Mouse (Mus musculus): Measurements from ENCODE around the gene Zmynd19.

DNA sequence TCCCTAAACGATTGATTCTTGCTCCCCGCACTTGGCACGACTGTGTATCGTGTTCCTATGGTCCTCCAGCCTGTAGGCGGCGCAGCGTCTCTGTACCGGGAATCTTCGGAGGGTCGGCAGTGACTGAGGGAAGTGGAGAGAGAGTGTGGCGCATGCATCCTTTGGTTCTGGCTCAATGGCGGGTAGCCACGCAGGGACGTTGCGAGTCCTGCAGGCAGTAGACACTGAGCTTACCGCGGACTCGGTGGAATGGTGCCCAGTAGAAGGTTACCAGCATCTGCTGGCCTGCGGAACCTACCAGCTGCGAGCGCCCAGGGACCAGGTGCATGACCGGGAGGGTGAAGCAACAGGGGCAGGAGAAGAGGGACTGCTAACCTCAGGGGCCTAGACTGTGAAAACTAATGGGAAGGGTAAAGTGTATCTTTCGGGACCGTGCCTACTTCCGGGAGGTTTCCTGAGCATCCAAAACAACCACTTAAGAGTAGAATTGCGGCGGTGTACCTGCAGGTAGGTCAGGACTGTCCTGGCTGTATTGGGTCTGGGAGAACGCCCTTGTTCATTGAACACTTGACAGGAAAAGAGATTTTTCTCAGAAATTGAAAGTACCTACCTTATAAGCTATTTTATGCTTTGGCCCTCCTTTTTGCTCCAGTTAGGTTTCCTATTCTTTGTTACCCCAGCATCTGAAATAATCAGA is 12.9 kb downstream of the Zmynd19 start, which contains the start of gene Dph7:
- TF ChIP-seq CTCF (IDR thresholded peaks at IDR 0.05 in 2 of 3, conservative IDR thresholded peaks at IDR 0.05 in 1 of 3; ENCODE audit: control insufficient read depth in 1 of 3, insufficient read depth in 1 of 3, low read depth in 2 of 3, low read length in 3 of 3, poor library complexity in 1 of 3, severe bottlenecking in 1 of 3) (peak; percentile 85 to 93 (median 91)), POLR2A (IDR thresholded peaks at IDR 0.05; ENCODE audit: control insufficient read depth in 1 of 2, insufficient read depth in 1 of 2, low read depth in 1 of 2, low read length in 2 of 2, poor library complexity in 1 of 2) (peak; percentile 83 to 87), SMC3 (IDR thresholded peaks at IDR 0.05; ENCODE audit: low read depth, low read length) (no peak; the same call in 1 of the 2 replicates), CHD2 (IDR thresholded peaks at IDR 0.05; ENCODE audit: low read length) (no peak), MYC (IDR thresholded peaks at IDR 0.05; ENCODE audit: low read depth, low read length) (peak; percentile 76; the same call in 1 of the 2 replicates), ZNF384 (IDR thresholded peaks at IDR 0.05; ENCODE audit: low read depth, low read length) (no peak), CHD1 (IDR thresholded peaks at IDR 0.05; ENCODE audit: low read depth, low read length) (no peak)
